Mouse (Mus musculus): ENCODE results near the gene Lpar4. TPM values are rescaled to one million over a fixed set of nuclear protein-coding genes. Genes with fewer than 3 reads are reported as not detected.

The Lpar4 gene
- polyA plus RNA-seq (2012; rRNA removed): 1.1 and 1.2 TPM in 2 replicates

- no peak for DNase-seq (ENCODE audit: low spot score)
These were observed at the start of gene Lpar4 for GRCm38 (mm10) chrX:106920175-106920827. Gene Lpar4, plus strand, starts transcription at chrX:106920625.

- DNase-seq (ENCODE audit: low spot score): no peak
These were observed 49.0 kb upstream of the Lpar4 start for GRCm38 (mm10) chrX:106871426-106871825.

DNA sequence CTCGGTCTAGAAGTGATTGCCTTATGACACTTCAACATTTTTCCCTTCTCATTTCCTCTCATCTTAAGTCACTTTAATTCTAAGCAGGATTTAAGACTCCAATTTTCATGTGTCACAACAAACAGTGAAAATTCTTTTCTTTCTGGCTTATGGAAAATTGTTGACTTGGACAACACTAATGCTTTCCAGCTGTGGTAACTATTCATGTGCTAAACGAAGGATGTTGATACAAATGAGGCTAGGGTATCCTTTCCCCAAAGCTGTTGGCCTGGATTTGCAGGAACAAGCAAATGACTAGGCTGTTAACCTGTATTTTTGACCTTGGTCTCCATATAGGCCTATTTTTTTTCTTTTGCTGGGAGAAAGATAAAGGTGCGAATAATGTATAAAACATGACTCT lies 48.5 kb upstream of the Lpar4 start:
- DNase-seq (ENCODE audit: low spot score): no peak

DNA sequence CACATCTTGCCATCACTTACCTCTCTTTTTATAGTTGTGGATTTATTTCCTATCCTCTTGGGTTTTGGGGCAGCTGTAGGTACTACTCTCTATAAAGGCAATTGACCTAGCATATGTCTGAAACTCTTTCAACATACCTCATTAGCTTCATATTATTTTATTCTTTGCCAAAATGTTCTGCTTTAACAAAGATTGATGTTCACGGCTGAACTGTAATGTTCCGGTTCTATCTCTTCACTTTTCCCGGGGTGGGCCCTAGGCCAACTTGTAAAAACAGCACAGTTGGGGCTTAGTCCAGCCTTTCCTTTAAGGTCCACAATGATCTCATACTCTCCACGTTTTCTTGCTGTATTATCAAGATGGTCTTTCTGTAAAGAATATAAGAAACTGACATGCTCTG lies 48.1 kb upstream of the Lpar4 start:
- DNase-seq (ENCODE audit: low spot score): no peak

DNA sequence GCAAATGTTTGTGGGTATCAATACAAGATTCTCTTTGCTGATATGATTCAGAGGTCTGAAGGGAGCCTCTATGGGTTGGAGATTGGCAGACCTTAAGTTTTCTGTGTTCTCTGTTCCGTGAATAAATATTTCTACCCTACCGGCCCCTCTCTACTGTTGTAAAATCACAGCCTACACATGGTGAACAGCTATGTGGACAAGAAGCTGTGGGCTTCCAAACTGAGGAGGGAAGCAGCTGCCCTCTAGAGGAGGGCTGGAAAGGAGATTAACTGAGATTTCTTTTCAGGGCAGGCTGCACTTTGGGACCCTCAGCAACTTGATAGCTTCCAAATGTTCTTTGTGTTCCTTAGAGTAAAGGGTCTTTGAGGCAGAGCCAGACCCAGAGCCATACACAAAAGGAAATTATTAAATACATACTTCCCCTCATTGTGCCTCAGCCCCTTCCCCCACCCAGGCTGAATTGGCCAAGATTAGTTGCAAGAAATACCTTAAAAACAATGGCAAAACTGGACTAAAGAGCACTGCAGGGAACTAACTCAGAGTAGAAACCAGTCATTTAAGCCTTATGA lies 22.6 kb upstream of the Lpar4 start:
- no peak for DNase-seq (ENCODE audit: low spot score)

DNA sequence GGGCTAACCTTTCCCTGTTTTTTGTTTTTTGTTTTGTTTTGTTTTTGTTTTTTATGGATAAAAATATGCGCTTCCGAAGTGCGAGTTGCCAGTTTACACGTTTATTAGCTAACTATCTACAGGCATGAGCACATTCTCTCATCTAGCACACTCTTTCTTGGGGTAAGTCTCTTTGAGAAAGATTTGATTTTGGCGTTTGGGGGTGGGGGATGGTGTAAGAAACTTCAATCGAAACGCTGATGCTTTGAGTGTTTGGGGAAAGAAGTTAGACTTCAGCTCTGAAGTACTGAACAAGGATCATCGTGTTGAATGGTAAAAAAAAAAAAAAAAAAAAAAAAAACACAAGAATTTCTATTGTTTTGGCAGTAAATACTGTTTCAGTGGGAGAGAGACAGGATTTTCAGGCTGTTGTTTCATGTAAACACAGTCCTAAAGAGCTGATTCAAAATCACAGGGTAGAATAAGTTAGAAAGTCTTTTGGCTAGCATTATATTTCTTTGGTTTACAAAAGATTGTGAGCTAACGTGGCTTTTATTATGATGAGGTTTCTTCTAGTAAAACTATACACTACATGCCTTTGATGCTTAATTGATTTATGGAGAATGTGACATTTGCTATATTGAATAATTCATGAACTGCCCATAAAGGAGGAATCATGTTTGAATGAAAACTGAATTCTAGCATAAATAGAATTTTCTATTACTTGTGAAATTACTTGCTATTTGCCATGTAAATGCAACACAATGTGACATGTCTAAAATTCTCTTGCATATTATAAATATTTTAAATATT lies 599 bp downstream of the Lpar4 start:
- DNase-seq (ENCODE audit: low spot score): no peak

- no peak for DNase-seq (ENCODE audit: low spot score)
These were observed 4.1 kb downstream of the Lpar4 start for GRCm38 (mm10) chrX:106924572-106924971.

DNA sequence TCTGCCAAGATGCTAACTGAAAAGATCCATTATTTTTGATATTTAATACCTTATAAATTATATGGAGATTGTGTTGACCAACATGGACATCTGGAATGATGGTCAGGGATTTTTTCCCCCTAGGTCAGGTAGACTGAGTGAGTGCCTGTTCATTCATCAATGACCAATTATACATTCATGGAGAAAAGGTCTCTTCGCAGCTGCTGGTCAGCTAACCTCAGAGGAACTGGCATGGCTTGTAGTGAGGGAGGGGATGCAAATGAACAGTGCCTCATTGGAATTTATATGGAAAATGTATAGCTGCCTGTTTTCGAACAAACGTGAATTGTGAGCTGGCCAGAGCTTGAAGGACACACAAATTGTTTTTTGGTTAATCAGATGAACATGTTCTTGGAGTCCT lies 18.9 kb downstream of the Lpar4 start:
- DNase-seq (ENCODE audit: low spot score): no peak

DNA sequence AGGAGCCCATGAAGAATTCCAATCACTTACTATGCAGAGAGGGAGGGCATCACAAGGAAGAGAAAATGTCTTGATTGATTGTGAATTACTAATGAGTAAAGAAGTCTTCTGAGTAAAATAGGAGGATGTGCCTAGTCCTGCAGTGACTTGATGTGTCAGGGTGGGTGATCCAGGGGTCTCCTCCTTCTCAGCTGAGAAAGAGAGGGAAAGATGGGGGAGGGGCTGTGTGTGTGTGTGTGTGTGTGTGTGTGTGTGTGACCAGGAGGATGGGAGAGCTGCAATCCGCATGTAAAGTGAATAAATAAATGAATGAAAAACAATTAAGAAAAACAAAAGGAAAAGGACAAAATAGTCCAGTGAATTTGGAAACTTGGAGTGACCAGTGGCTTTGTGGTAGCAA lies 30.1 kb downstream of the Lpar4 start:
- no peak for DNase-seq (ENCODE audit: low spot score)

DNA sequence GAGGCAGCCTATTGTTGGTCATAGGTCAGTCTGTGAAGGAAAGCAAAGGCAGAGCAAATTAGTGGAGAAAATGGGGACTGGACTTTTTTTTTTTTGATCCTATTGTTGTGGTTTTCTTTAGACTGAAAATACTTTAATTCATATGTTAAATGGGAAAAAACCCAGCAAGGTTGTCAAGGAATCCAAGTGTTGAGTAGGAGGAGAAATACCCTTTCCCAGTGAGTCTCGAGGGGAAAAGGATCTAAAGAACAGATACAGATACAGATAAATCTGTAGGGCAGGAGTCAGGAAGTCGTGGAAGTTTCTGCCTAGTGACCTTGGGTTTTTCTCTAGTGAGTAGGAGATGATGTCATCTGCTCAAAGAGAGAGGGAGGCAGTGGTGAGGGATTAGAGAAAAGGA lies 30.6 kb downstream of the Lpar4 start:
- DNase-seq (ENCODE audit: low spot score): no peak

- DNase-seq (ENCODE audit: low spot score): no peak
These were observed 33.4 kb downstream of the Lpar4 start for GRCm38 (mm10) chrX:106953840-106954239.

DNA sequence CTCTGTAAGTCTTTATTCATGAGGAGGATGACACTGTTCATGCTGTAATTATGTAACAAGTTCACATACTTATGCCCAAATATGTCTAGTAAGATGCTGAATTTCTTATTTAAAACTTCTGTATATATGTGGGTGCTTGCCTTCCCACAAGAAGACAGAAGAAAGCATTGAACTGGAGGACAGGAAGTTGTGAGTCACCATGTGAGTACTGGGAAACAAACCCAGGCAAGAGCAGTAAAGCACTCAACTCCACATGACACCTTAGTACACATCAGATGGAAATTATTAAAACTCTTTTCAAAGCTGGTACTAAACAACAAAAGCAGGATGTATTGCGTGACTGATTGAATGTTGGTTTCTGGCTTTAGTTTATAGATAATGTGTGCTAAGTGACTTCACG lies 41.8 kb downstream of the Lpar4 start:
- no peak for DNase-seq (ENCODE audit: low spot score)

GRCm38 (mm10) chrX:106964326-106964725 lies 43.9 kb downstream of the Lpar4 start:
- DNase-seq (ENCODE audit: low spot score): no peak

Other genes with a start within 250 kb of the Lpar4 start
- gene Rtl3, start 80.0 kb upstream of the Lpar4 start, polyA plus RNA-seq (2012; rRNA removed): 1.1 and 1.6 TPM in 2 replicates
- 0.66 and 0.91 TPM in 2 replicates for gene P2ry10, start 167.9 kb downstream of the Lpar4 start, polyA plus RNA-seq (2012; rRNA removed)
- 0.50 and 0.53 TPM in 2 replicates for gene P2ry10b, start 228.3 kb downstream of the Lpar4 start, polyA plus RNA-seq (2012; rRNA removed)

Measured in urinary bladder, adult 2 months (tissue).